Mouse (Mus musculus): ENCODE measurements around the gene St6galnac3. TPM values are rescaled to one million over a fixed set of nuclear protein-coding genes. Genes with fewer than 3 reads are reported as not detected.
A peak's percentile ranks its signal among the peaks of the same experiment; 100 is the strongest.

Gene St6galnac3
- polyA plus RNA-seq, 1 experiment from 2014 or later: 4.5 TPM

DNA sequence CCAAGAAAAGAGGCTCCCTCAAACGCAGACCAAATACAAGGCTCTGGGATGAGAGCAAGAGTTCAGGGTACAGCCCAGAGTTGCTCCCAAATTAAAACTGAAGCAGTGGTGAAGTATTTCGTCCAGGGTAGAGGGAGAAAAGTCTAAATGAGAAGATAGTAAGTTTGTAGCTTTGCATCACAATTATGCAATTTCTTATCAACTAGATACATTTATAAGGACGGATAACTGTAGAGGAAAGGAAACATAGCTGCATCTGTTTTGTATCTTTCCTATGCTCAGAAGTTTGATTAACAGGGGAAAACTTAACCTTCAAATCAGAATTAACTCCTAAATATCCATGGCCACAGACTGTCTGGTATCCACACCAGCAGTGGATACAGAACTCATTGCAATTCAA is 4.7 kb downstream of the St6galnac3 start:
- no peak overlapping the region for H3K4me2 ChIP-seq (replicated peaks; ENCODE audit: low read depth)
- no peak for ATAC-seq (ENCODE audit: low FRiP score, low TSS enrichment)

DNA sequence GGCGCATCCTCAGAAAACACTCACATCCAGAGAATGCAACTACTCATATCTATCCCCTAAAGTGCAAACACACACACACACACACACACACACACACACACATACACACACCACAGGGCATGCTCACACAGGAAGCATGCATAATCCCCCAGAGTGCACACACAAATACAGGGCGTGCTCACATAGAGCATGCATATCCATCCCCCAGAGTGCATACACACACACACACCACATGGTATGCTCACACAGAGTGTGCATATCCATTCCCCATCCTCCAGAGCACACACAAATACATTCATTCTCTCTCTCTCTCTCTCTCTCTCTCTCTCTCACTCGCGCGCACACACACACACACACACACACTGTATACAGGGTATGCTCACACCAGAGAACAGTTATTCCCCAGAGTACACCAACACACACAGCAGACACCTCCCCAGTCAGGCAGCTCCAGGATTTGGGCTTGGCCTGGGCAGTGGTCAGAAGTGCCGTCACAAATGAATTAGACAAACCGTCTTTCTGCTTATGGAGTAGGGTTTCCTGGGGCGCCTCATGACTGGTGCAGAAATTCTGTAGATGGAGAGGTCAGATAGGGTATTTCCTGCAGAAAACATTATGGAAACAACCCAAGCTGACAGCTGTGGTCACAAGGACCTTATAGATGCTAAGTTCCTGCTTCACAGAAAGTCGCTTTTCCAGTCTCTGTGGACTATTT is 5.6 kb downstream of the St6galnac3 start:
- Histone ChIP-seq H3K4me3 (ENCODE audit: low read depth, low read length) (no peak overlapping the region), H3K4me1 (replicated peaks; ENCODE audit: control insufficient read depth, insufficient read depth) (0 out of 2 replicates have a peak, but pooled peaks cover under 1% of the 10 kb centered on the region), H3K4me2 (replicated peaks; ENCODE audit: low read depth) (no peak overlapping the region), H3K27ac (replicated peaks) (0 out of 2 replicates have a peak overlapping the region, but pooled peaks have one; percentile 4), H3K27me3 (ENCODE audit: control insufficient read depth, insufficient read depth, low read length) (no peaks in the 10 kb centered on the region), H3K9me3 (ENCODE audit: control insufficient read depth, low read length) (no peaks in the 10 kb centered on the region), H3K36me3 (ENCODE audit: control insufficient read depth, insufficient read depth, low read length) (no peaks in the 10 kb centered on the region), H3K9ac (ENCODE audit: low read length) (no peak overlapping the region)
- TF ChIP-seq CTCF (IDR thresholded peaks at IDR 0.05; ENCODE audit: low read depth) (no peak), EP300 (optimal IDR thresholded peaks at IDR 0.05) (no peak)
- DNase-seq (ENCODE audit: low spot score) (no peak), ATAC-seq (ENCODE audit: low FRiP score, low TSS enrichment) (peak; percentile 42; the same call in 1 of the 2 replicates)
- 65% methylated on average over 9 of the region's 9 CpGs for WGBS

More for the DNA sequence above, 4.7 kb downstream of the St6galnac3 start:
- 38% methylated on average over 3 of the region's 3 CpGs for WGBS
- Histone ChIP-seq H3K4me3 (ENCODE audit: low read depth, low read length) (no peak overlapping the region), H3K4me1 (replicated peaks; ENCODE audit: control insufficient read depth, insufficient read depth) (0 out of 2 replicates have a peak, but pooled peaks cover 2% of the 10 kb centered on the region), H3K36me3 (ENCODE audit: control insufficient read depth, insufficient read depth, low read length) (no peaks in the 10 kb centered on the region), H3K9ac (ENCODE audit: low read length) (no peak overlapping the region), H3K9me3 (ENCODE audit: control insufficient read depth, low read length) (no peaks in the 10 kb centered on the region), H3K27me3 (ENCODE audit: control insufficient read depth, insufficient read depth, low read length) (no peaks in the 10 kb centered on the region), H3K27ac (replicated peaks) (peak overlapping the region; percentile 4; the same call in 1 of the 2 replicates)
- no peak for TF ChIP-seq CTCF (IDR thresholded peaks at IDR 0.05; ENCODE audit: low read depth)
- TF ChIP-seq EP300 (optimal IDR thresholded peaks at IDR 0.05): no peak
- no peak for DNase-seq (ENCODE audit: low spot score)

DNA sequence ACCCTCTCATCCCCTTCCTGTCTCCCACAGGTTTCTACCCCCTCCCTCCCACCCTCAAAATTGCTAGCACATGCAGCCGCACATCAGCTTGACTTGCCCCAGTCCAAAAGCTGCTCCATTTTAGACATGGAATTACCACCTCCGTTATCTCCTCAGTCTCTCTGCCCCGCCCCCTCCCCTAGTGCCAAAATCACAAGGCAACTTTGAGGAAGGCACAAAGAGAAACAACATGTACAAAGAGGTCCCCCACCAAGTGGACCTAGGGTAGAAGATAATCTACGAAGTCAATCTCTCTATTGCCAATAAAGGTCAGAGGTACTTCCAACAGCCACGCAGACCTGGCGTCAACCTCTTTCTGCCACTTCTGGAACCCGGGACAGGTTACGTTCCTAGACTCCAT is 6.2 kb downstream of the St6galnac3 start:
- Histone ChIP-seq H3K4me2 (replicated peaks; ENCODE audit: low read depth) (no peak overlapping the region), H3K27ac (replicated peaks) (no peak overlapping the region), H3K4me3 (ENCODE audit: low read depth, low read length) (no peak overlapping the region), H3K36me3 (ENCODE audit: control insufficient read depth, insufficient read depth, low read length) (no peaks in the 10 kb centered on the region), H3K27me3 (ENCODE audit: control insufficient read depth, insufficient read depth, low read length) (no peaks in the 10 kb centered on the region), H3K9me3 (ENCODE audit: control insufficient read depth, low read length) (no peaks in the 10 kb centered on the region), H3K9ac (ENCODE audit: low read length) (no peak overlapping the region), H3K4me1 (replicated peaks; ENCODE audit: control insufficient read depth, insufficient read depth) (no peaks in the 10 kb centered on the region)
- ATAC-seq (ENCODE audit: low FRiP score, low TSS enrichment) (no peak), DNase-seq (ENCODE audit: low spot score) (no peak)
- WGBS: 75% methylated on average over 8 of the region's 8 CpGs
- TF ChIP-seq CTCF (IDR thresholded peaks at IDR 0.05; ENCODE audit: low read depth) (no peak), EP300 (optimal IDR thresholded peaks at IDR 0.05) (no peak)

DNA sequence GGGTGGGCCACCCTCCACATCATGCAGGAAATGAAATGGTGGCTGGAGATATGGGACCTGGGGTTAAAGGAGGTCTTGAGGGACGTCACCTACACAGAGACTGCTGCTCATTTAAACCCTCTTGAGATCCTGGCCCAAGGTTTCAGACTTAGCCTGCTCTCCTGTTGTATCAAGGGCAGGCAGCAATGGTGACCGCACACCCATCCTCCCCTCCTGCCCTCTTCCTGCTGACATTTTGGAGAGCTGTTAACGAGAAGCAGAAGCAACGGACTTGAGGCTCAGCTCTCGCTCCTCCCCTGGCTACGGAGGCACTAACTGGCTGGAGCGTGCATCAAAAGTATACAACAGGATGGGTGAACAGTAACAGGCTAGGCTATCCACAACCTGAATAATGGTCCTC is 7.2 kb downstream of the St6galnac3 start:
- TF ChIP-seq CTCF (IDR thresholded peaks at IDR 0.05; ENCODE audit: low read depth) (no peak), EP300 (optimal IDR thresholded peaks at IDR 0.05) (no peak)
- H3K27ac ChIP-seq (replicated peaks): no peak overlapping the region
- no peaks in the 10 kb centered on the region for H3K4me1 ChIP-seq (replicated peaks; ENCODE audit: control insufficient read depth, insufficient read depth)
- H3K9me3 ChIP-seq (ENCODE audit: control insufficient read depth, low read length): no peaks in the 10 kb centered on the region
- H3K4me3 ChIP-seq (ENCODE audit: low read depth, low read length): no peak overlapping the region
- no peak overlapping the region for H3K4me2 ChIP-seq (replicated peaks; ENCODE audit: low read depth)
- no peaks in the 10 kb centered on the region for H3K27me3 ChIP-seq (ENCODE audit: control insufficient read depth, insufficient read depth, low read length)
- no peak for ATAC-seq (ENCODE audit: low FRiP score, low TSS enrichment)
- H3K9ac ChIP-seq (ENCODE audit: low read length): no peak overlapping the region
- no peaks in the 10 kb centered on the region for H3K36me3 ChIP-seq (ENCODE audit: control insufficient read depth, insufficient read depth, low read length)
- no peak for DNase-seq (ENCODE audit: low spot score)
- 85% methylated on average over 7 of the region's 7 CpGs for WGBS

DNA sequence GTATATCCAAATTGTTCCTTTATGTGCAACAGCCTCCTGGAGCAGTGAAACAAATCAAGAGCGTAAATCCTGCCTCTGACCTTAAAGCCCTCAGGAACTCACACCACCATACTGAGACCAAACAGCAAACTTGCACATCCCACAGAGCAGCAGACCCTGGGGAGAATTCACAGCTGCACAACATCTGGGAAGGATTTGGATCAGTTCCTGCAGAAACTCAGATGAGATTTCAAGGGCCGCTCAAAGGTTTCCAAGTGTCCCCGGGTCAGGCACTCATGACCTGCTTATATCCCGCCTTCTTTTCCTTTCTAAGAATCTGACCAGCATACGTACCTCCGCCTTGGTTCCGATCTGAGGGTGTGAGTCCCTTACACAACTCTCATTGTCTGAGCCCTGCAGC is 9.3 kb downstream of the St6galnac3 start:
- ATAC-seq (ENCODE audit: low FRiP score, low TSS enrichment): no peak

DNA sequence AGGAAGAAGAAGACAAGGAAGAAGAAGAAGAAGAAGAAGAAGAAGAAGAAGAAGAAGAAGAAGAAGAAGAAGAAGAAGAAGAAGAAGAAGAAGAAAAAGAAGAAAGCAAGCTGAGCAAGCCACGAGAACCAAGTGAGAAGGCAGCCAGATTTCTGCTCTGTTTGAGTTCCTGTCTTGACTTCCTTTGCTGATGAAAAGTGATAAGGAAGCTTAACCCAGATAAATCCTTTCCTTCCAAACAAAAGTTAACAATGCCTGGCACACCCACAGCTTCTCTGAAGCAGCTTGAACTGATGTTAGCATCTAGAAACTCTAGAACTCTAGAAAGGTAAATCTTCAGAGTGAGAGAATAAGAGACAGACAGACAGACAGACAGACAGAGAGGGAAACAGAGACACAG is 14.4 kb downstream of the St6galnac3 start:
- no peak for DNase-seq (ENCODE audit: low spot score)
- Histone ChIP-seq H3K4me3 (ENCODE audit: low read depth, low read length) (no peak overlapping the region), H3K9ac (ENCODE audit: low read length) (no peak overlapping the region), H3K27me3 (ENCODE audit: control insufficient read depth, insufficient read depth, low read length) (no peaks in the 10 kb centered on the region), H3K4me1 (replicated peaks; ENCODE audit: control insufficient read depth, insufficient read depth) (no peaks in the 10 kb centered on the region), H3K9me3 (ENCODE audit: control insufficient read depth, low read length) (no peaks in the 10 kb centered on the region), H3K27ac (replicated peaks) (no peak overlapping the region), H3K36me3 (ENCODE audit: control insufficient read depth, insufficient read depth, low read length) (no peaks in the 10 kb centered on the region), H3K4me2 (replicated peaks; ENCODE audit: low read depth) (no peak overlapping the region)
- TF ChIP-seq CTCF (IDR thresholded peaks at IDR 0.05; ENCODE audit: low read depth) (no peak), EP300 (optimal IDR thresholded peaks at IDR 0.05) (no peak)
- 31% methylated on average over 1 of the region's 1 CpGs for WGBS
- no peak for ATAC-seq (ENCODE audit: low FRiP score, low TSS enrichment)

More for the DNA sequence above, 9.3 kb downstream of the St6galnac3 start:
- no peak for TF ChIP-seq EP300 (optimal IDR thresholded peaks at IDR 0.05)
- no peak for TF ChIP-seq CTCF (IDR thresholded peaks at IDR 0.05; ENCODE audit: low read depth)
- 0 out of 2 replicates have a peak overlapping the region, but pooled peaks have one; percentile 3 for H3K4me2 ChIP-seq (replicated peaks; ENCODE audit: low read depth)
- H3K4me1 ChIP-seq (replicated peaks; ENCODE audit: control insufficient read depth, insufficient read depth): no peaks in the 10 kb centered on the region
- WGBS: 38% methylated on average over 7 of the region's 7 CpGs
- no peak overlapping the region for H3K4me3 ChIP-seq (ENCODE audit: low read depth, low read length)
- DNase-seq (ENCODE audit: low spot score): no peak
- H3K36me3 ChIP-seq (ENCODE audit: control insufficient read depth, insufficient read depth, low read length): no peaks in the 10 kb centered on the region
- H3K27me3 ChIP-seq (ENCODE audit: control insufficient read depth, insufficient read depth, low read length): no peaks in the 10 kb centered on the region
- no peaks in the 10 kb centered on the region for H3K9me3 ChIP-seq (ENCODE audit: control insufficient read depth, low read length)
- H3K27ac ChIP-seq (replicated peaks): no peak overlapping the region
- no peak overlapping the region for H3K9ac ChIP-seq (ENCODE audit: low read length)
